Mouse (Mus musculus): Measurements from ENCODE around the gene Ptger4. TPM values are rescaled to one million over a fixed set of nuclear protein-coding genes. Genes with fewer than 3 reads are reported as not detected.

Ptger4 gene
- total RNA-seq (2021), result 1.1 TPM in 2 replicates
- long read RNA-seq, partial matches to known transcripts, result 0 of 7 reads
- long read RNA-seq, other reads (novel, unspliced or antisense), result 5 of 7 reads

DNA sequence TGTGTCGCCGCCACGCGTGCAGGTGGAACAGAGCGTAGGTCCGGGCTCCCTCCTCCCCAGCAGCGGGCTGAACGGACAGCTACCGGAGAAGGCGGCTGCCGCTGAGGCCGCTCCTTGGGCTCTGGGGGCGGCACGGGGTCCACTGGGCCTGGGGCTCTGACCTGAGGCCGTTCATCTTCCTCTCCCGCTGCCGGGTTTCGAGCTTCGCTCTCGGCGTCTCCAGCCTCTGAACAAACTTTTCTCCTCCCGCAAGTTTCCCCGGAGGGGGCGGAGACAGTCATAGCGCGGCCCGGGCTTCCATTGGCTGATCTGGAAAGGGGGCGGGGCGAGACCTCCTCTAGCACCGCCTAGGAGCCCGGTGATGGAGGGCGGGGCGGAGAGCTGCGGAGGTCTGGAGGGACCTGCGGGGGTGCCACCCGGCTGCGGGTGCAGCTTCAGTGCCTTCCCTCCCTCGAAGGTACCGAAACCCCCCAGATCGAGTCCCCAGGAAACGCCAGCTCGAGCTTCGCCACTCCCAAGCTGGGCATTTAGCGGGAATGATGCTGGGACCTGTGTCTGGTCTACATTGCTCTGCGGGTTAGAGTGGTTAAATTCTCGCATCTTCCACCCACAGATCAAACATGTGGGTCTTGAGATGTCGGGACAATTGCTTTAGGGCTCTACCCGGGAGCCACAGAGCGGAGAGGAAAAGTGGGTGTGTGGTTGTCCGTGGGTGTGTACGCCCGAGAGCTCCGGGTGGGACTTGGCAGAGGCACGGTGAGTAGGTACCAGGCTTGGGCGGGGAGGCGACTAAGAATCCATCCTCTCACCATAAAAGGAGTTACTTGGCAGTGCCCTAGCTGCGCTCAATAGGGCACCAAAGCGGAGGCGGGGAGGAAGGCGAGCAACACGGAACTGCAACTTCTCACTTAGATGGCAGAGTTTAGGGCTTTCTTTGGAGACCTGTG lies at the start of gene Ptger4:
TSS of gene Ptger4 (minus strand) at position 229 of the 947 bp plus-strand sequence.
- DNase-seq, result peak; percentile 90

DNA sequence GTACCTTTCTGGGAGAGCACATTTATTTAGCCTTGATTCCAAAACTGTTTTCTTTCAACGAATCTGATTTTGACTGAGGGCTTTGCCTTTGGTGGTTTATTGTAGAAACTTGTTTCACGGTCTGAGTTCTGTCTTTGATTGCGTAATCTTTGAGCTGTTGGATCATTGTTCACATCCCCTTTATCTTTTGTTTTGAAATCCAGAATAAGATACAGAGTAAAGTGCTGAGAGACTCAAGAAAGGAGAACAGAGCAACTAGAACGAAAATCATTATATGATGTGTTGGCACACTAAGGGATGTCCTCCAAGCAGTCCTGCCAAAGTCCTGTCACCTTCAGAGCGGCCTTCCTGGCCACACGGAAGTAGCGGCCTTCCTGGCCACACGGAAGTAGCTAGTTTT lies 44.4 kb upstream of the Ptger4 start:
- DNase-seq, result no peak

DNA sequence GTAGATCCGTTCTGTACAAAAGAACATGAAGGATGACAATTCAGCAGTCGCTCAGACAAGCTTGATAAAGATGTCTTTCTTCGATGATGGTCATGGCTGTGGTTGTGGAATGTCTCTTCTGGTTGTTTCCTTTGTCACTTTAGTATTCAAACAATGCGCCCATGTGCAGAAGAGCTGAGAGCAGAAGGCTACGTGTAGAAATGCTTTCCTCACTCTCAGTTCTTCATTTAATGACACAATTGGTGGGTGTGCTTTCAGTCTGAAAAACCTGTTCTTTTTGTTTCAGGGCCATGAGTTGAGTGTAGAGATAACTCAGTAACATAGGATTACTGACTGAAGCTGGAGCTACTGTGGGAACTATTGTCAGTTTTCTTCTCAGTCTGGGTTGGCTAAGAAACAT lies 43.1 kb upstream of the Ptger4 start:
- no peak for DNase-seq

DNA sequence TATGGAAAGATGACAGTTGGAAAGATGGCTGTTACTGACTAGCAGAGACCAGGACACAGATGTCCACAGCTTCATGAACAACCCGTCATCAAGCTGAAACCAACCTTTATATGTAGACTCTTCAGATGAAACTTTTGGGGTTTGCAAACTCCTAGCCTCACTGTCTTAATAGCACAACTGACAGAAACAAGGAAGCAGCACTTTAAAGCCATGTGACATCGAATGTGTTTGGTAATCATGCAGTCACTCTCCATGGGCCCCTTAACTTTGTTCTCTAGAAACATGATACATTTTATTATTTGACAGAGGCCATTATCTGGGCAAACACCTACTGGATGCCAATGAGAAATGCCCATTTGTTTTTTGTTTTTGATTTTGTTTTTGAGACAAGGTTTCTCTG lies 37.3 kb upstream of the Ptger4 start:
- no peak for DNase-seq

DNA sequence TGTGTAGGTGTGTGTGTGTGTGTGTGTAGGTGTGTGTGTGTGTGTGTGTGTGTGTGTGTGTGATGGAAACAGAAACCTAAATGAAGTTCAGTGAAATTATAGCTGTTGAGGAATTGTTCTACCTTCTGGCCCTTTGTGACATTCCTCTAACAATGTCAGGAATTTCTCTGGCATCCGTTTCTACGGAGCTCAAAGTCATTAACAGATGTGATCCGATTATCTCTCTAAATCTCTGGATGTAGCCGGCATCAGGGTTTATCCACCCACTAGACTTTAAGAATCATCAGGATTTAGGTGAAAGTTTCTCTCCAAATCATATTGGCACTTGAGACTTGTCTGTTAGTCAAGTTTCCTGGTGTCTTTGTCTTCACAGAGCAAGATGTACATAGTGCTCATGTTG lies 35.8 kb upstream of the Ptger4 start:
- no peak for DNase-seq

DNA sequence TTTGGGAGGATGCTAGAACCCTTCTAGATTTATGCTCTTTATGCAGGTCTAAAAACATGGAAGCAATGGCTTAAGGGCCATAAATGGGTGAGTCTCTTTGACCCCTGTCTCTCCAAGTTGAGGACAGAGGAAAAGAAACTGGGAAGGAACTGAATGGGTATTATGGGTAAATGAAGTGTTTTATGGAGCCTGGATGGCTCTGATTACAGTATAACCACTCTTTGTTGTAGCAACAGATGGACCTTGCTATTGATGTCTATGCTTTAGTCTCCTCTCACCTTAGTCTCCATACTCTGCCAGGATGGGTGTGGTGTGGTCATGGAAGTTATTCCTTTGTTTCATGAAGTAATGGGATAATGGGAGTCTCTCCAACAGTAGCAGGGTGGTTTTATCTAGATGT lies 34.5 kb upstream of the Ptger4 start:
- DNase-seq, result no peak

DNA sequence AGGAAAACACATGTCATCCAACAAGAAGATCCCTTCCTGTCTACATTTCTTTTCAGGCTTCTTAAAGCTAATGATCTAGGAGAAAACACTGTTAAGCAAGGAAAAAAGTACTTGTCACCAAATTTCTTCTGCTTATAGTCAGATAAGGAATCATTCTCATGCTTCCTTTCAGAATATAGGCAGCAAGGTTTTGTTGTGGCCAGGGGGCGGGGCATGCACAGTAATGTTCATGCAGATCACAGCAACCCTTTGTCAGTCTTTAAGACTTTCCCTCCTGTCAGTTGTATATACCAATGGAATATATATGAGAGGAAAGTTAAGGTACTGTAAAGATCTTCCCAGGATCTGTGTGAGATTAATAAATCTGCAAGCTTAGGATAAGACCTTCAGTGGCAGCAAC lies 30.0 kb upstream of the Ptger4 start:
- no peak for DNase-seq

DNA sequence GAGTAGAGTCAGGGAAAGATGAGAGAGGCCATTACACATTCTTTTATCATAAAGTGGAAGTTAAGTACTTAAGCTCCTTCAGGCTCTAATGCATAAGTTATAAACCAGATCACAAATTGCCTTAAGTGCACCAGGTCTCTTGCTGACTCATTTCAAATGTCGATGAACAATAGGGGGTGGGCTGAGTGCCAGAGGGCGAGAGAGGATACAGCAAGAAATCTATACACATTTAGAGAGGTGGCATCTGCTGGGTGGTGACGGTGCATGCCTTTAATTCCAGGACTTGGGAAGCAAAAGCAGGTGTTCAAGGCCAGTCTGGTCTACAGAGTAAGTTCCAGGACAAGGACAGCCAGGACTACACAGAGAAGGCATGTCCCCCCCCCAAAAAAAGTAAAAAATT lies 22.1 kb upstream of the Ptger4 start:
- DNase-seq, result no peak

DNA sequence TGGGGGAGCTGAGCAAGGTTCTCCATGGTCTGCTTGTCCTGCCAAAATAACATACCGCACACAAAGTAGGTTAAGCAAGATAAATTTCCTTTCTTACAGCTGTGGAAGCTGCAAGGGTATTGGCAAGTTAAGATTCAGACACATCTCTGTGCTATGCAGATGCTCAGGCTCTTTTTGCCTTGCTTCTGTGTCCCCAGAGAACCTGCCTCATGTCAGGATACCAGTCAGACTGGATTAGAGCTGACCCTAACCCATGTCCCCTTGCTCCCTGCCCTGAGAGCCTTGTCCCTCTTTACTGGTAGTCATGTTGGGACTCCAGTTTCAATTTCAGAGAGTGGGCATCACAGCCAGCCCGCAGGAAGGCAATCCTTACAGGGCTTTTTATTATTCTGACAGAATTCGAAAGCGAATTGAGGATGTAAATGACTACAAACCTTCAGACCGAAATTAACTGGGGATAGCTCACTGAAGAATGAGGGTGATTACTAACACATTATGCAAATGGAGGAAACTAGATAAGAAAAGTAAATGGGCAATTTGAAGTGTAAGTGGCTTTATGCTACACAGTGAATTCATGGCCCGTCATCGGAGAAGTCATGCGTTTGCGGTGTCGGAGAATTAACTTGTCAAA lies 19.0 kb upstream of the Ptger4 start:
- DNase-seq, result no peak

DNA sequence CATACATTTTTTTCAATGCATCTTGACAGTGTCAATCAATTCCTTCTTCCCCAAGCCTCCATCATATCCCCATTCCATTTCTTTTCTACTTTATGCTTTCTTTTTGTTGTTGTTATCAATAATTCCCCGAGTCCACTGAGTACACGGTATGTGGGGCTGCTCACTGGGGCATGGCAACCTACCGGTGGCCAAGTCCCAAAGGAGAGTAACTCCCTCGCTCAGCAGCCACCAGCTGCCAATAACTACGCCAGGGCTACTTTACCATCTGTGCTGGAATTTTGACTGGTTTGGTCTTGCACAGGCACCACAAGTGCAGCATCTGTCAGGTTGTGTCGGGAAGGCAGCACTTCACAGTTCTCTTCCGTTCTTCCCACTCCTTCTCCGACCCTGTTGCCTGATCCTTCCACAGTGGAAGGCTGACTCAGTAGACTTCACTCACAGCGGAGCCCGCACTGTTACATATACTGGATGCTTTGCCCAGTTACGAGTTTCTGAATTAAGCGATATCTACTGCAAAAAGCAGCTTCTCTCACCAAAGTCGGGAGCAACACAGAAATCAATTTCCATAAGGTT lies 18.2 kb upstream of the Ptger4 start:
- no peak for DNase-seq

DNA sequence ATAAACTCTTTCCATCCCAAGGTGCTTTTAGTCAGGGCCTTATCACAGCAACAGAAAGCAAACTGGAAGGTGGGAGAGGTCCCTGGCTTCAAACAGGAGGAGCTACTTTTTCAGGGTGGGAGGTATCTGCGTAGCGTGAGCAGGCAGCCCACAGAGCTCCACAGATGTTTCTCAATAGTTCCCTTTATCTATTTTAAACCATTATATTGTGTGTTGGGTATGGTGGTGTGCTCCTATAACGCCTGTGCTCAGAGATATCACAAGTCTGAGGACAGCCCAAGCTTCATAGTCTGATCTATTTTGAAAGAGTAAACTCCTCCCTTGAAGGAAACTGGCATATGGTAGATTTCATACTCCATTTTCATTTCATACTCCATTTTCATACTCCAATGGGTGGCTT lies 17.0 kb upstream of the Ptger4 start:
- DNase-seq, result no peak

DNA sequence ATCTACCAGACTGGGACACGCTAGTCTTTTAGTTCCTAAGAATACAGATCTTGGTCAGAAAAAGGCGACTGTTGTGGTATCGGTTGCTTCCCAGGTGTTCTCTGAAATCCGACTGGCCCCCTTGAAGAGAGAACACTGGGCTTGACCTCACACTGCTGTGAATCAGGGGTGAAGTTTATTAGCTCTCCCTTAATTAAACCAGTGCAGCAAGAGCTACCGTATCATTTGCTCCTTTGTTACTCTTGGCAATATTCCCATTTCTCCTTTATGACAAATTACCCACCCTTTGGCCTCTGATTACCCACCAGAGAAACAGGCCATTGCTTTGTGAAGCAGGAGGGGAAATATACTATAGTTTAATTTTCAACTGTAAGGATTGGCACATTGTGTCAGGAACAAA lies 16.2 kb upstream of the Ptger4 start:
- DNase-seq, result no peak

DNA sequence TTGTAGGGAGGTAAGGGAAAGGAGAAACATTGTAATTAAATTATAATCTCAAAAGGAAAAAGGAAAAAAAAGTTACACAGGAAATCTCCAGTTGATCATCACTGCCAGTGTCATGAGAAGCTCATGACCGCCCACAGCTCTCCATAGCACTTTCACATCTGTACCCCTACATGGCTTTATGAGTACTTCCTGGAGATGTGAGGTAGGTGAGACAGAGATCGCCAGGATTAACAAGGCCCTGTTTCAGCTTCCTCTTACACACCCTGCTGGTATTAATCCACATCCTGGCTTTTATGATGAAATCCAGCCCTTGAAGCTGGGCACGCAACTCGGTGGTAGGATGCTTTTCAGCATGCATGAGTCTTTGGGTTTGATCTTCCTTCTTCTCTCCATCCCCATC lies 6.2 kb upstream of the Ptger4 start:
- no peak for DNase-seq

DNA sequence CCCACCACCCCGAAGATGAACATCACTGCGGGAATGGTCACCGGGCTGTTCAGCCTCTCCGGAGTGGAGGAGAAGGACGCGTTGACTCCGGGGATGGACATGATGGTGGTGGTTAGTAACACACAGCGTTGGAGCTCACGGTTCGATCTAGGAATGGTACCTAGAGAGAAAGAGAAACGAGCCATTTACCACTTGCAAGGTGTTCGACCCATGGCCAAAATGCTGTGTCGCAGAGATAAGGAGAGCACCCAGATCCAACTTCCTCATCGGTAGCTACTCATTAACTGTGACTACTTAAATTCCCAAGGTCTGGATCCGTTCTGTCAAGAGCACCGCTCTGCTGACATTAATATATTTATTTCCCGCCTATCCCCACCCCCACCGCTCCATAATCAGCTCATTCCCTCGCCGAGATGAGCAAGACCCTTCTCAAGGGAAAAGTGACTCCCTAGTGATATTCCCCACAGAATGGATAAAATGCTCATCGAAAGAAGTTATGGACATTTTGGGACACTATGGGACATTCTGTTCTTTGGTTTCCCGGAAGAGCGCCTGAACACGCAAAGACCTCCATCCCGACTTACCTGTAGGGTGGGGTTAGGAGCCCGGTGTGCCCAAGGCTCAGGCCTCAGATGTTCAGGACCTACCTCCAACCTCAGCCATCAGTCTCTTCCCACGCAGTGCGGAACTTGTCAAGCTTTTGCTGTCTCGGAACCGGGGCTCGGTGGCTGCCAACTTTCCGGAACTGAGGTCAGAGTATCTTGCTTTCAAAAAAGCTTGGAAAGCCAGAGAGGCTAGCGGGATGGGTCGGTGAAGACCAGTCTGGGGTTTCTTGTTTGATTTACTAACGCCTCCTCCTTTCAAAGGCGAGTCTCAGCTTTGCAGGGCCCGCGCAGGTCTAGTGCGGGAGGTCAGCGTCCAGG lies 690 bp downstream of the Ptger4 start:
- peak; percentile 6 for DNase-seq

DNA sequence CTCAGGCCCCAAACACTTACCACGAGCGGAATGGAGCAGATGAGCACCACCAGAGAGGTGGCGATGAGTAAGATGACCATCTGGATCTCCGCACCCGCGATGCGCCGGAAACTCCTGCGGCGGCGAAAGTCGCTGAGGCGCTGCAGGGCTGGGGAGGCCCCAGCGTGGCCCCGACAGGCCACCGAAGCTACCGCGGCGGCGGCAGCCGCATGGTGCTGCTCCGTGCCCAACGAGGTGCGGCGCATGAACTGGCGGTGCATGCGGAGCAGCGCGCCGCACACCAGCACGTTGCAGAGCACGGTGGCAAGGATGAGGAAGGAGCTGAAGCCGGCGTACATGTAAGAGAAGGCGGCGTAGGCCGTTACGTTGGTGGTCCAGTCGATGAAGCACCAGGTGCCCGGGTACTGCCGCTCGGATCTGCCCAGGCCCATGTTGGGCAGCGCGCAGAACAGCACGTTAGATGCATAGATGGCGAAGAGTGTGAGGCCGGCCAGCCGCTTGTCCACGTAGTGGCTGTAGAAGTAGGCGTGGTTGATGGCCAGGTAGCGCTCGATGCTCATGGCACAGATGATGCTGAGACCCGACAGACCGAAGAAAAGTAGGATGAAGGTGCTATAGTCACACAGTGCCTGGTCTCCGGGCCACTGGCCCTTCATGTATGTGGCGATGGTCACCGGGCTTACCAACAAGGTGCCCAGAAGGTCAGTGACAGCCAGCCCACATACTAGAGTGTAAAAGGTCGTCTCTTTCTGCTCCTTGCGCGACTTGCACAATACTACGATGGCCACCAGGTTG lies 1.5 kb downstream of the Ptger4 start:
- peak; percentile 29 for DNase-seq

DNA sequence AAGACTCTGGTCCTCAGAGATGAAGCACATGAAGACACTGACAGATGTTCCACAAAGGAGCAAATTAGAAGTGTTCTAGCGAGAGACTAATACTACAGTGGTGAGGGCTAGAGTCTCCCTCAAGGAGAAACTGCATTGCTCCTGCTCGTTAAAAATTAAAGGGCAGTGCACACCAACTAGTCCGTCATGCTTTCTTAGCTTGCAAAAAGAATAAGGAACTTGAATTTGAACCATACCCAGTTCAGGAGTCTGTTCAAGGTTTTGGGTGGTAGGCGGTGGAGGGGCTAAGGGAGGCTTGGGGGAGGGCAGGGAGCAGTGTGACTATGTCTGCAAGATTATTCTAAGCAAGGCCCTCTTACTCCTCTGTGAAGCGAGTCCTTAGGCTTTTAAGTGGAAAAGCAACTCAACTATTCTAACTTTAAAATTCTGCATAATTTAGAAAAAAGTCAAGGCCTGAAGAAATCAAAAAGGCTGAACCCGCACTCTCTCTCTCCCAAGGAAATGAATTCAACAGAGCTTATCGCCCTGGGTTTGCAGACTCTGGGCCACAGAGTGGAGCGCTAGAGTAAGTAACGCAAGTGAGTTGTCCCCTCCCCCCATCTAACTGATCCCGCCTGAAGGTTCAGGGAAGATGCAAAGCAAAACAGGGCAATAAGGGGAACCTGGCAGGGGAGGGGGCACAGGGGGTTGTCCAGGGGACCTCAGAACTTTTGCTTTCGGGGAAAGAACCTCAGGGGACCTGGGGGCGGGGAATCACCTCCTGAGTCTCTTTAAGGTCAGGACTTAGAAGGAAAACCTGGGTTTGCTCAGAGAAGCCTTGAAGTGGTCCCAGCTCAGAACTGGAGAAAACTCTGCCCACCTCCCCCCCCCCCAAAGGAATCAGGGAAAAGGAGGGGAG lies 2.4 kb downstream of the Ptger4 start:
- no peak for DNase-seq

DNA sequence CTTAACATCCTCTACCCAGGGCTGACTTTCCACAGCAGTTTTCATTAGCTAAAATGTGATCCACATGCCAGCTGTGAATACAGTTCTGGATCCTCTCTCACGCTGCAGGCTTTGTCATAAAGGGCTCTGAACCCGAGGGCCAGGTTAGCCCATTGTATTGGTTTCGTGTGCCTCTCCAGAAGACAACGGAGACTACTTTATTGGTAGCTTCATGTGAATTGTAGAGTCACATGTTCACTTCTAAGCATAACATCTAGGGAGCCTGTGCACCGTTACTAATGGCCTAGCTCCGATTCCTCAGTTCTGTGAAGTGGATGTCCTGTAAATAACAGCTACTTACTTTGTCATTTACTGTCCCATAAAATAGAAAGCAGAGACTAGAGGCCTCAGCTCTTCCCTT lies 3.6 kb downstream of the Ptger4 start:
- DNase-seq, result no peak

DNA sequence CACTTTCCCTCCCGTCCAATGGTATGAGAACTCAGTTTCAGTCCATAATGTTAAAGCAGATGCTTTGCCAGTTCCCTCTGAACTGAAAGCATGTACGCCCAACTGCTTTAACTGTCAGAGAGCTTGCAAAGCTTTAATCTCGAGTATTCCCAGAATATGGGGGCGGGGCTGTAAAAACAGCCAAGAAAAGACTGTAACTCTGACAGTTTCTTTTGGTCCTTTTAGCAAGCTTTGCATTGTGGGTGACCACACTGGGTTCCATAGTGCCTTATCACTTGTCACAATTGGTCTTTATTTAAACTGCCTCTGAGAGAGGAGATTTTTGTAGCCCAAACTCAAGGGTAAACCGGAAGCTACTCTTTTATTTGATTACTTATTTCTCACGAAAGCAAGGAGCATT lies 4.1 kb downstream of the Ptger4 start:
- no peak for DNase-seq

DNA sequence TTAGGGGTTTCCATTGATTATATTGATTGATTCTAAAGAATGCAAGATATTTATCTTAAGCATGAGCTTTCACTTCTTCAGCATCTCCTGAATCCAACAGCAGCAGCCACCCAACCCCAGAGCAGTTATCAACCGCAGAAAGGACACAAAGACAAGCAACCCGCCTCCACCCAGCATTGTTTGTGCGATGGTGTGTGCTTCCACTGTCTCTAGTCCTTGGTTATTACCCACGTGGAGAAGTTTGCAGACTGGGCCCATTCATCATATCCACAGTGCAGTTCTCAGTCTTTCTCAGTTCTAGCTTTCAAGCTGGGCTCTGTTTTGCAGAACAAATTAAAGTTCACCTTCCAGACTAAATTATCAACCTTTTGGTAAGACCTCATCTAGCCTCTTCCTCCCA lies 4.6 kb downstream of the Ptger4 start:
- DNase-seq, result no peak

DNA sequence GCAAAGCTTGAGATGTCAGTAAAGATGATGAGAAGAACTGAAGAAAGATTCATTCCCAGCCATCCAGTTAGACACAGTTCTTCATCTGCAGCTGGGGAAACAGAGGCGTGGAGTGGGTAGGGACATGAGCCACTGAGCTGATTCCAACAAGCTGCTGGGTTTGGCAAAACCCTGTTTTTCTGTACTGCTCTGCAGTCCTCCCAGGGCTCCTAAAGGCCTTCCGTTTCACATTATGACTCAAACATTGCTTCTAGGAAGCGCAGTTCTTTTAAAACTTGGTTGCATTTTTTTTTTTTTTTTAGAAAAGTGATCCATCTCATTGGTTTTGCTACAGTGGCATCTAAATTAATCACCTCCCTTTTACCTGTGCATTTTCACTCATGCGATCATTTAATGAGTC lies 5.4 kb downstream of the Ptger4 start:
- no peak for DNase-seq
